Mouse (Mus musculus): ENCODE results near the gene Ltf.
A peak's percentile ranks its signal among the peaks of the same experiment; 100 is the strongest.

Ltf gene

DNA sequence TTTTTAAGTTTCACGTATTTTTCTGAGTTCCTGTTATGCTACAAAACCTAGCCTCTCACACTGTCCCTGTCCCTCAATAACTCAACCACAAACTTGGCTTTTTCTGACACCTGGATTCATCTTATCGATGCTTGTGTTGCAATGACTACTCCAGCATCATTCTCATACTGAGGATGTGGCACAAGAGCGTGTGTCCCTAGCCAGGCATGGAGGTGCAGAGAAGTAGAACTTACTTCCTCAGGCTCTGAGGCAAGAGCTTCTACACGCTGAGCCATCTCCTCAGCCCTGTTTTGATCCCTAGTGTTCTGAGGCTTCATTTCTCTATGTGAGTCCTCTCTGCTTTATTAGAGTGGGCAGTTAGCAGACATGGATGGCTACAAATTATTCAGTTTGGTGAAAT is 14.6 kb downstream of the Ltf start:
- DNase-seq (ENCODE audit: inconsistent age in 2 of 2, low spot score in 1 of 2) = no peak

DNA sequence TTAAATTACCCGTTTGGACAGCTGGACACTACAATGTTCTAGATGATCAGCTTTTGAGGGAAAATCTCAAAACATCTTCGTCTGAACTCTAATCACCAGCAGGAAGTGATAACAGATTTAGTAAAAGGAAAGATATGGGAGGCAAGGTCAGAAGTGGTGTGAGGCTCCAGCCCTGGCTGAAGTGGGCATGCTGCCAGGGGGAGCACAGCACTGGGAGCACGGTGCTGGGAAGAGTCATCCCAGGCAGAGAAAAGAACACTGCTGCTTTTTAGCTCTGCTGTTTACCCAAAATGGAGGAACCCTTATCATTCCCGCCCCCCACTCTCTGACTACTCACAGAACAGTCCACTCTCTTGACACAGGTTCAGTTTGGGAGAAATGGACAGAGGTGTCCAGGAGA is 20.9 kb downstream of the Ltf start:
- peak; percentile 50 to 74 for DNase-seq (ENCODE audit: inconsistent age in 2 of 2, low spot score in 1 of 2)

DNA sequence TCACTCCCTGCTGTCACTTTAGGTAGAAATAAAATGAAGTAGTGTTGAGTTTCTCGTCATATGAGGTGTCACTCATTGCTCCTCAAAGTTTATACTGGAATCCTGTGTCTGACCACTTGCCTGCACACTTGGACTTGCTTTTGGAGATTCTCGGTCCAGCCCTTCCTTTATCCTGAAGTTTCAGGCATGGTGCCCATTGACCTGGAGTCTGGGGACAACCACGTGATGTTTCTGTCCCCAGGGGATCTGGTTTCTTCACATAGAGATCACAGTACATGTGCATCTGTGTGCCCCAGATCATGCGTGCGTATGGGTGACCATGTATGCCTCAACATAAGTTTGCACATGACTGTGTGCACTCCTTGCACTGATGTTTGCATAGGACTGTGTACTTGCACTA is 23.2 kb downstream of the Ltf start:
- peak; percentile 38 to 74 for DNase-seq (ENCODE audit: inconsistent age in 2 of 2, low spot score in 1 of 2)

DNA sequence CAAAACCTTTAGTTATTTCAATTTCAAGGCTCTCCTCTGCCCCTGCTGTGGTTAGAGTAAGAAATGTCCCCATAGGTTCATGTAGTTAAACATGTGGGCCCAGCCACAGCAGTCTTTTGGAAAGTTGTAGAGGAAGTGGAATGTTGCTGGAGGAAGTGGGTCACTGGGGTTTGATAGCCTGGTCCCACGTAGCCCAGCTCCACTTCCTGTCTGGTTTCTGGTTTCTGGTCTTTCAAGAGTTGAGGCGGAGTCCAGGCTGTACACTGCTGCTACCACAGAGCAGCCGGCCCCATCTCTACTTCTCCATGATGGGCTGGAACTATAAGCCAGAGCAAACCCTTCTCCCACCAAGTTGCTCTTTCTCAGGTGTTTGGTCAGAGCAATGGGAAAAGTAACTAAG is 27.2 kb downstream of the Ltf start:
- no peak for DNase-seq (ENCODE audit: inconsistent age in 2 of 2, low spot score in 1 of 2)

DNA sequence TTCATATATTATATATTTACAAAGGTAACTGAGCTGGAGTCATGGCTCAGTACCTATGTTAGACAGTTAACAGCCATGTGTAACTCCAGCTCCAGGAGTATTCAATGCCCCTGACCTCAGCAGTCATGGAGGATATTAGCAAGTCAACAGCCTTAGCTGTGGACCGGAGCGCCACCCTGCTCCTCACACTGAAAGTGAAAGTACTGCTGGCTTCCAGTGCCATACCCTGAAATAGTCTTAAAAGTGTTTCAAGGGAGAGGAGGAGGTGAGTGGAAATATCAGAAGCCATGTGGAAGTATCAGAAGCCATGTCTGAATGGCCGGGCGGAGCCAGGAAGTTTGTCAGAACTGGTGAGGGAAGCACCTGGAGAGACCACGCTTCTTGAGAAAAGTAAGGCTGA is 28.2 kb downstream of the Ltf start:
- DNase-seq (ENCODE audit: inconsistent age in 2 of 2, low spot score in 1 of 2) = no peak

DNA sequence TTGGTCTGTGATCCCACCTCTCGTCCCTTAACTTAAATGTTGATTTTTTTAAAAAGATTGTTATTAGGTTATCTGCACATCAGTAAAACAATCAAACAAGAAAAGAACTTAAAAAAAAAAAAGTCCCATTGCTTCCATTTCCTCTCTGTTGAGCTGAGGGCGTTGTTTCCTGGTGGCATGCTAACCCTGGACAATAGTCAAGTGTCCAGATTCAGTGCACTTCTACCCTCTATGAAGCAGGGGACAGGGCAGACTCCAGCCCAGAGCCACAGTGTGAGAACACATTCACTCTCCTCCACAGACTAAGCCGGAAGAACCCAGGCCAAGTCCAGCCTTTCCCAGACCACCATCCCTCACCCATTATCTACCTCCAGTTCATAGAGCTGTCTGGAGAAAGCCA is 29.4 kb downstream of the Ltf start:
- DNase-seq (ENCODE audit: inconsistent age in 2 of 2, low spot score in 1 of 2) = no peak

DNA sequence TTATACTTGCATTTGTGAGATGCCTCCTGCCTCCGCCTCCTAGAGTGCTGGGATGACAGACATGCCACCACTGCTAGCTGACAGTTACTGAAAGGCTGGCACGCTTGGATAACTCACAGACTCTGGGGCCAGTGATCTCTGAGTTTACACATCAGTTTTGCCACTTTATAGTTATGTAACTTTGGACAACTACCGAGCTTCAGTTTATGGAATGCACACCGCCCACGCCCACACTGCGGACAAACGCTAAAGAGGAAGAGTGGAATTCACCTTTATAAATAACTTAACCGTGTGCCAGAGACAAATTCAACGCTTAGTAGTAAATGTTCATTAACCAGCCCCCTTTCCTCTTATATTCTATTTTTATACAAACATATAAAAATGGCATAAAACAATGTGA is 35.9 kb downstream of the Ltf start:
- no peak for DNase-seq (ENCODE audit: inconsistent age in 2 of 2, low spot score in 1 of 2)

DNA sequence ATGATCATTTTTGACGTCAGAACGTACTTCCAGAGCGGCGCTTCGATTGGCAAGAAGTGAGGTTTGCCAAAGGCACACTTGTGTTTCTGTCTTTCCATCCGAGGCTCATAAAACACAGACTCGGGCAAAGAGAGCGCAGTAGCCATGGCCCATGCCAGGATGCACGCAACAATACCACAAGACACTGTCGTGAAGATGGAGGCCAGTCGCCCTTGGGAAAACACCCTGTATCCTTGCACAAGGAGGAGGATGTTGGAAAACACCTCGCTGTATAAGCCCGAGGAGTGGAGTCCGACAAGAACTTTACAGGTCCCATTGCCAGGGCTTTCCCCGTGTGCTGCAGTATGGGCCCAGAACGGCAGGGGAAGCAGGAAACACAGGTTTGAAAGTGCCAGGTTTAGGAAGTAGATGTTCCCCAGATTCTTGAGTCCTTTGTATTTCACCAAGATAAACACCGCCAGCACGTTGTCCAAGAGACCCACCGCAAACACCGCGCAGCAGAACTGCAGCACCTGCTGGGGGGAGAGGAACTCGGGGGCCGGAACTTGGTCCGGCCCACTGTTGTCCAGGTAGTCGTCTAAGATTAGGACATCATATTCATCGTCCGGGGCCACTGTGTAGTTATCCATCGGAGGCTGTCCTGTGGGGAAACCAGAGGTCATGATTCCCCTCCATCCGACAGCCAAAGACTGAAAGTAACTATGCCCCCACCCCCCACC is 36.9 kb downstream of the Ltf start:
- no peak for DNase-seq (ENCODE audit: inconsistent age in 2 of 2, low spot score in 1 of 2)

DNA sequence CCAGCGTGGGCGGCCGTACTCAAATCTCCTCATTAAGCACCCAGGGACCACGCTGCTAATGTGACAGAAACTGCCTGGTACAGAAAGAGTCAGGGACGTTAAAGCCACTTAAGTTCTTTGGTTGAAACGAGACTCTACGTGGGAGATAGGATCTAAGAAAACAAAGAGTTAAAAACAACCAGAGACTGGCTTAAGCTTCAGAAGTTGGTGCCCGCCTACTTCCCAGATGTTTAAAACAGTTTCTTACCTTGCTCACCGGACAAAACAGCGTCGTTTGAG is 37.4 kb downstream of the Ltf start:
- DNase-seq (ENCODE audit: inconsistent age in 2 of 2, low spot score in 1 of 2) = no peak

DNA sequence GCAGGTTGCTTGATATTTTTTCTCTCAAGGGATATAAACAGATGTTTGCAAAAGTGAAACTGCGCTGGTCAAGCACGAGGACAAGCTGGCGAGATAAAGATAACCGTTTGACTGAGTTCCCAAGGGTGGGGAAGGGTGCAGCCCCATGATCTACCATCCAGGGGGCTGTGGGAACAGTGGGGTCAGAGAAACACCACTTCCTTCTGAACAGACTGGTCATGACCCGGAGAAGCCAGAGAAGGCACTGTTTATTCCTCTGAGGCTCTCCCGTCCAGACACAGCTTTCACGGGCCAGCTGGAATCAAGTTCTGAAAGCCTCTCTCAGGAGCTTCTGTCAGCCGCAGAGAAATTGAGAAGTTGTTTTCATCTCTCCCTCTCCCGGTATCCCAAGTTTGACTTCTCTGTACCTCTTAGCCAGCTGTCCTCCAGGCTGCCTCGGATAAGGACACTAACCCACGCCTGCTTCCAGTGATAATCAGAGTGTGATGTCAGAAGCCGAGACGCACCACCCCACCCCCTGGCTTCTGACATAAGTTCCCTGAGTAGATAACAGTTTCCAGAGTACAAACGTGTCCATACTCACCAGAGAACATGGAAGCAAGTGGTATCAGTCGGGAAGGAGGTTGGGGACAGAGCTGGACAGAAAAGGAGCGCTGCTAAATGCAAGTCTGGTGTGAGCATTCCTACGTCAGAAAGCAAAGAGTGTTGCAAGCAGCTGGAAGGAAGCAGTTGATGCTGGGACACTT is 37.9 kb downstream of the Ltf start, which contains the start of gene Ccrl2:
Gene Ccrl2, minus strand, starts transcription at position 722 of the 746 bp plus-strand sequence.
- peak; percentile 74 to 89 for DNase-seq (ENCODE audit: inconsistent age in 2 of 2, low spot score in 1 of 2)

DNA sequence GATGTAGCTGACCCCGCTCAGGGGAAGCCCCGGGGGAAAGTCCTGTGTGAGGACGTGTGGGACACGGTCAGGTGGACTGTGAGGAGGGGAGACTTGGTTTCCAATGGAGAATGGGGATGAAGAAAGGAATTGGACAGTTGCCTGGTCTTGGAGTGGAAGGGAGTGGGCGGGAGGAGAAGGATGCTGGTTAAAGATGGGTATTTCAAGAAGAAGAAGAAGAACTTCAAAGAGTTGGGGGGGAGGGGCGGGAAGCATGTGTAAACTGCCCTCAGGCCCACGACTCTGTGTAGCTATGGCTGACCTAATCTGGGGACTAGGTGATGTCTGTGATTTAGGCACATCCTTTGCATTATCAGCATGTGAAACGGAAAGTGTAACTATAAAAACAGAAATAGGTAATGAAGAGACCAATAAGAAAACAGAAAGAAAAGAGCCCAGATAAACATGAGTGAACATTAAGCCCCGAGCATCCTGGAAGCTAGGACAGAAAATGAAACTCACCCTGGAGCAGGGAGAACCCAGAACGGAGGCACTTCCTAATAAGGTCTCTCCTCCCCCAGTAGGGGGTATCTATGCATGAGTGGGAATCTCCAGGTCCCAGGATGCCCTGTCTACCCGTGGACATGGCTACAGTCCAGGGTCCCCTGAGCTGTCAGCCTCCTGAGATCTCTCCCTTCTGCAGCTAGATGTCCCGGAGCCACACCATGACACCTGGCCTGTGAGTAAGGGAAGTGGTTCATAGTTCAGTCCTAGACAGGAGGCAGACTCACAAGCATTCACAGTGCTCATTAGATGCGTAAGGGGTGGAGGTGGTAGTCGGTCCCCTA is 38.7 kb downstream of the Ltf start:
- DNase-seq (ENCODE audit: inconsistent age in 2 of 2, low spot score in 1 of 2) = peak in 1 of 2 experiments; percentile 48

DNA sequence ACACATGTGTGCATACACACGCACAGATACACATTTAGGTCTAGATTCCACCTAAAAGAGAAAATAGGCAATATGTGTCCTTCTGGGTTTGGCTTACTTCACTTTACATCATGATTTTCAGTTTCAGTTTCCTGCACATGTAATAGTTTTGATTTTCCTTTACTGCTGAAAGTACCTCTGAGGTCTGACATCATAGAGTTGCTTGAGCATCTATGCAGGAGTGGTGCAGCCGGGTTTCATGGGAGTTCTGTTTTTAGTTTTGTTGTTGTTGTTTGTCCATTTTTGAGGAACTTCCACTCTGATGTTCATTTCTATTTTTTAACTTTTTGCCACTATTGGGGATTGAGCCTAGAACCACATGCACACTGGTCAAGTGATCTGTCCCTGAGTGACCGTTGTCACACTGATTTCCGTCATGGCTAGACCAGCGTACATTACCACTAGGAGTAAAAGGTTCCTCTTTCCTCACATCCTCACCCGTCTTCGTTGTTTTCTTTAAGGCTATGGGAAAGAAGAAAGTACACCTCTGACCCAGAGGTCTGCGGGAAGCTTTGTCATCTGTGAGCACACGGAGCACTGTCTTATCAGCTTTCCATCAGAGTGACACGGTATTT is 40.0 kb downstream of the Ltf start:
- DNase-seq (ENCODE audit: inconsistent age in 2 of 2, low spot score in 1 of 2) = no peak

DNA sequence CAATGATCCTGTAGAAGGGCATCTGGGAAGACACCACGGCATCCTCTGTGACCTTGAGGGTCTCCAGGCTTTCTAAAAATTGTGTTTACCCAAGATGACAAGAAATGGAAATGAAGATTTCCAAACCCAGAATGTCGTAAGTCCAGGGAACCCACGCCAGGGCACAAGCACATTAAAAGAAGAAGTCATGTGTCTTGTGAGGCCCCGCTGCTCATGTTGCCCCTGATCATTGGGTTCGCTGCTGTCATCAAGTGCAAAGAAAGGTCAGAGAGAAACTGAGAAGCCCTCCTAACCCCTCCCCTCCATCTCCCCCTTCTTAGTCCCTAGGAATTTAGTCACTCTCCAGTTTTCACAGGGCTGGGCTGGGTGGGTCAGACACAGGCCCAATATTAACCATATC is 43.8 kb downstream of the Ltf start:
- no peak for DNase-seq (ENCODE audit: inconsistent age in 2 of 2, low spot score in 1 of 2)

DNA sequence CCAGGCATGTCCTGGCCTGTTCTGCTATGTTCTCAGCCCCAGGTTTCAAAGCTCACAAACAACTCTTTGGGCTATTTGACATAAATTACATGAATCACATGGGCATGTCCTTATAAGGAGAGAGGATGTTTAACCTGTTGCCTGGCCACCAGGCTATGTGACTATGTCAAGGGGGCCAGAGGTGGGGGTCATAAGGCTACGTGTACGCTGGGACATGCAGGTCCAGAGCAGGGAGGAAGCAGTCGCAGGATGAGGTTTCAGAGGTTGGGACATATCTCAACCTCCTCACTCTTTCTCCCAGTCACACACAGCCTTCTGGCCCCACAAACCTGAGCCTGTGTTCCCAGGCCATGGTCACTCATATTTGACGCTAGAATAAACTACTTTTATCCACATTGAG is 48.0 kb downstream of the Ltf start:
- DNase-seq (ENCODE audit: inconsistent age in 2 of 2, low spot score in 1 of 2) = no peak

DNA sequence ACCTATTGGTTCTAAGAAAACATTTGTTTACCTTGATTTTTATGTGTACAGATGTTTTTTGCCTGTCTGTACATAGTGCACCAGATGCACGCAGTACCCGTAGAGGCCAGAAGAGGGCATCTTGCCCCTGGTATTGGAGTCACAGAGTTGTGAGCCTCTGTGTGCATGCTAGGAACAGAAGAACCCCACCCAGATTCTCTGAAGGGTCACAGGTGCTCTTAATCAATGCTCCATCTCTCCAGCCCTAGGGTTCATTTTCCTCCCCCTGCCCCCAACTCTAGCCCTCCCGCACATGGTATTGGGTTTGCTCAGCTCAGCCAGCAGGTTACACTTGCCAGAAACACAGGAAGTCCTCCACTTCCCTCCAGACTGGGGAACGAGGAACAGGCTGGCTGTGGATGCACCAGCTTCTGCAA is 51.5 kb downstream of the Ltf start:
- peak; percentile 47 to 82 for DNase-seq (ENCODE audit: inconsistent age in 2 of 2, low spot score in 1 of 2)

DNA sequence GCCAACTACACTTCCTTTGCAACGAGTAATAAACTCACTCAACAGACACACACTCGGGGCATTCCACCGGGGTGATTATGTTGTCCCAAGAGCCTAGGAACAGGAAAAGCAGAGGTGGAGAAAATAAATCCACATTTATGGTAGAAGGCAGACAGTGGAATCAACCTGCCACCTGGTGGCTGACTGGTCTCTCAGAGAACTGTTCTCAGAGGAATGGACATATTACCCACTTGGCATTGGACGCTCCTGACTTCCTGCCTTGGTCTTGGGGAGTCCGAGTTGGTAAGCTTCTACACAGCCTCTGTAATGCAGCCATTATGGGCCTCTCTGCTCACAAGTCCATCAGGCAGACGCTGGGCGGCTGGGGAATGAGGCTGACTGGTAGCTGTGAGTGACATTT is 53.1 kb downstream of the Ltf start:
- peak; percentile 66 to 83 for DNase-seq (ENCODE audit: inconsistent age in 2 of 2, low spot score in 1 of 2)

DNA sequence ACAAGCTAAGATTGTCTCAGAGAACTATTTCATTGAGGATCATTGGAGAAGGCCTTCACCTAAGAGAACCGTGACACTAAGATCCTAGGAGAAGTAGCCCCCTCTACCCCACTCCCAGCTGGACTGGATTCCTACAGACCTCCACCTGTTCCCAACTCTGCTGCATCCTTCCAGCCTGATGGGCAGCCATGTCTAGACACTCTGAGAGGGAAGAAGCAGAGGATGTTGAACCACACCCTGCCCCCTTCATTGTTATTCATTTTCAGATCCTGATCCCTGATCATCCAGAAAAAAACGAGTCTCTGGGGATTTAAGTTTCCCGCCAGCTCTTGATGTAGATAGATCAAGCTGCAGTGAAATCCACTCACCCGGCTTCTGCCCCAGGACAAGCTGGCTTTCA is 53.9 kb downstream of the Ltf start:
- DNase-seq (ENCODE audit: inconsistent age in 2 of 2, low spot score in 1 of 2) = no peak

DNA sequence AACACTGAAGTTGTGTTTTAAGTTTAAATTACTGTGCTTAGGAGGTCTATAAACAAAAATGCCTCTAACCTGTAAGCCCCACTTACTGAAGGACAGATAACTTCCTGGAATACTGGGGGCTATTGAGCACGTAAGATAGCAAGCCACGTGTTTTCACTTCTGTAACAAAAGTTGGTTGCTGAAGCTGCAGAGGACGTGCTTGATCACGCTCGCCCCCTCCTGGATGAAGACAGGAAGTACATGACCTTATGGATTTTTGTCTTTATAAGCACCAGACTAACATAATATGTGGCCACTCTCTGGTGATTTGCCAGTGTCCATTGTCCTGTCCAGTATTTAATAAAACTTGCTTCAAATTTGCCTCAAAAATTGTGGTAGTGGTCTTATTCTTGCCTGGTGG is 58.7 kb downstream of the Ltf start:
- DNase-seq (ENCODE audit: inconsistent age in 2 of 2, low spot score in 1 of 2) = peak in 1 of 2 experiments; percentile 32

DNA sequence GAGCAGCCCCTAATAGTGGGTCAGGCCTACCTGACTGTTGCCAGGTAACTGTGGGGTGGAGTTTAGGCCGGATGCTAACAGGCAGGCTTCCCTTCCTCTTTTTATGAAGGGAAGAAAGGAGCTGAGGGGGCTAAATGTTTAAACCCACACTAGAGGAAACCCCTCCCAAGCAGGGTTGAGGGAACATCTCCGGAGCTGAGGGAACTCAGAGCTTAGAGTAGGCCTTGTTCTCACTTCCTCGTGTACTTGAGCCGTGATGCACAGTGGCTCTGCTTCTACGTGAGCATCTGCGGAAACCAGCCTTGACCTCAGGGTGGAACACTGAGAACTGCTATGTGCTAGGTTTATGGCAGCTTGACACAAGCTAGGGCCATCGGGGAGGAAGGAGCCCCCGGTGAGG is 61.7 kb downstream of the Ltf start:
- no peak for DNase-seq (ENCODE audit: inconsistent age in 2 of 2, low spot score in 1 of 2)

DNA sequence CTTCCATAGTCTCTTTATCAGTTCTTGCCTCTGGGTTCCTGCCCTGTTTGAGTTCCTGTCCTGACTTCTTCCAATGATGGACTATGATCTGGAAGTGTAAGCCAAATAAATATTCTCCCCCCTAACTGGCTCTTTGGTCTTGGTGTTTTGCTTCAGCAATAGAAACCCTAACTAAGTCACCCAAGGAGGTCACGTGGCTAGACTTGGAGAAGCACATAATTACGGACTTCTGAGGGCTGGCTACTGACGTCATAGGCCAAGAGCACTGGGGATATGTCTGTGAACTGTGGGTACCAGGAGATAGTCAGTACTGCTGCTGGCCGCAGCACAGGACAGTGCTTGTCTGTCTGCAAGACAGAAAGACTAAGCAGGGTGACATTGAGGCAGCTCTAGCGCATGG is 62.7 kb downstream of the Ltf start:
- DNase-seq (ENCODE audit: inconsistent age in 2 of 2, low spot score in 1 of 2) = no peak

DNA sequence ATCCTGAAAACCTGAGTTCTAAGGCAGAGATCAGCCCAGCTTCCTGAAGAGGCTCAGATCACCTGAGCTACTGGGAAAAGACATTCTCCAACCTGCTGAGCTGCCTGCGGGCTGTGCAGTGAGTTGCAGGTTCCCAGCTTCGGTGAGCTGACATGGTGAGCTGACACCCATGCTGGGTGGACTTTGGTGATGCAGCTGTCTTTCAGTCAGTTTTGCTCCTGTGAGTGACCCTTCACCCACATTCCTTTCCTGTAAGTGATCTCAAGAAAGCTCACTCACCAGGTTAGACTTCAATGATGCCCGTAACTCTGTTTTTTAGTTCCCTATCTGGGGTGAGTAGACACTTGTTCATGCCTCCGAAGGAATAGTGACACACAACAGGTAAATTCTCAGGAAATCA is 66.3 kb downstream of the Ltf start:
- DNase-seq (ENCODE audit: inconsistent age in 2 of 2, low spot score in 1 of 2) = no peak

DNA sequence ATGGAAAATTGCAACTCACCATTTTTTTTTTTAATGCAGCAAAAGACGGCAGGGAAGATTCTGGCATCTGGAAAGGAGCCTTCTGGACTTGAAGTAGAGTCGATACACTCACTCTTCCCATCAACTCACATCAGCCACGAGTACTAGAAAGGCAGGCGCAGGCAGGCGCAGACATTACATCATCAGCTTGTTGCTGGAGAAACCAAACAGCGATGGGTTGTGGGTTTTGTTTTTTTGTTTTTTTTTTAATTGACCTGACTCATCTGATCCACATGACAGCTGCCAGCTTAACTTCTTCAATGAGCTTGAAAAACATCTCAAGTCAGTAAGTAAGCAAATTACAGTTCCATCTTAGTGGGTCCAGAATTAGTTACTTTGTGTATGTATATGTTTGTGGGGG is 67.1 kb downstream of the Ltf start:
- DNase-seq (ENCODE audit: inconsistent age in 2 of 2, low spot score in 1 of 2) = no peak
